Comparison of ENCODE assay signal across 16 mouse cellular contexts in genomic region chr14:81771826-81772225, GRCm38 (mm10).
"Had no signal": no experiment of that assay in that cellular context is flagged by ENCODE, and none has a peak within 500 bp of the region (broad histone marks: within the 10 kb centered on the region; RNA-seq: fewer than 3 reads in every experiment).

No protein-coding gene starts in this region.

- H3K4me3 ChIP-seq: kidney, embryonic 15.5 days; liver, embryonic 13.5 days; midbrain, embryonic 15.5 days; myocyte; neural tube, embryonic 13.5 days; stomach, embryonic 15.5 days had no signal

- H3K4me1 ChIP-seq: kidney, embryonic 15.5 days; liver, embryonic 13.5 days; midbrain, embryonic 15.5 days; neural tube, embryonic 13.5 days; stomach, embryonic 15.5 days had no signal

- DNase-seq: kidney, adult 11 months; kidney, postnatal 10 days; liver, embryonic 13.5 days; lung, adult 2 months; lung, postnatal 14 days; lung, postnatal 4 days; retina, postnatal 1 day; right cerebral cortex, postnatal 25 days; spleen, adult 18-20 months; thymus, postnatal 25 days had no signal

- H3K9me3 ChIP-seq: kidney, embryonic 15.5 days; midbrain, embryonic 15.5 days; neural tube, embryonic 13.5 days; stomach, embryonic 15.5 days had no signal

- H3K27me3 ChIP-seq: kidney, embryonic 15.5 days; liver, embryonic 13.5 days; midbrain, embryonic 15.5 days; neural tube, embryonic 13.5 days; stomach, embryonic 15.5 days had no signal

- H3K9ac ChIP-seq: kidney, embryonic 15.5 days; liver, embryonic 13.5 days; midbrain, embryonic 15.5 days; neural tube, embryonic 13.5 days; stomach, embryonic 15.5 days had no signal

- H3K4me2 ChIP-seq: kidney, embryonic 15.5 days; liver, embryonic 13.5 days; midbrain, embryonic 11.5 days; midbrain, embryonic 15.5 days; neural tube, embryonic 13.5 days; stomach, embryonic 15.5 days had no signal

- ATAC-seq: midbrain, embryonic 15.5 days had no signal

- H3K36me3 ChIP-seq: kidney, embryonic 15.5 days; liver, embryonic 13.5 days; midbrain, embryonic 15.5 days; neural tube, embryonic 13.5 days; stomach, embryonic 15.5 days had no signal

- H3K27ac ChIP-seq: kidney, embryonic 15.5 days; liver, embryonic 13.5 days; midbrain, embryonic 15.5 days; neural tube, embryonic 13.5 days; stomach, embryonic 15.5 days had no signal
